Comparison of ENCODE assay signal across 9 mouse cellular contexts in the genomic region with DNA sequence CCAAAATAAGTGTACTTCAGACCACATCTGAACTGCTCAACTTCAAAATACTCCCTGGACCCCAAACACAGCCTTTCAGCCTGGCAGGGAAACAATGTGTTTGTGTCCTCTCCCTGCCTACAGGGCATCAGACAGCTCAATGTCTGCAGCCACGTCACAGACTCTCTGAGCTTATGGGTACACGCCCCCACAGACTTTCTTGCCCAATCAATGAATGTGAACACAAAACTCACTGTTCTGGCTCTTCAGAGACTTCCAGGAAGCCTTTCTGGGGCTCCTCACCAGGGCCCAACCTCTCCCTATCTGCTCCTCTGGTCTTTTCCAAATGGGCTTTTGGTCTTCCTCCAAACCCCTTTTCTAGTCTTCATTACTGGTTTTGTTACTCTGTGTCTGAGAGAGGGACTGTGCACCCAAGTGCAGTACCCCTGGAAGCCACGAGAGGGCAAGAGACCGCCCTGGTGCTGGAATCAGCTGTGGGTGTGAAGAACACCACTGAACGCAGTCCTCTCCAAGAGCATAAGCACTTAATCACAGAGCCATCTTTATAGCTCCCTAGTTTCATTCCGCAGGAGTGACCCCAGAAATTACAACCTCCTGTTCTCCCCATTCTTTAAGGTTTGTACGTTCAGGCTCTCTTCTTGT. TPM values are rescaled to one million over a fixed set of nuclear protein-coding genes. Genes with fewer than 3 reads are reported as not detected.
A peak's percentile ranks its signal among the peaks of the same experiment; 100 is the strongest.
DNase-seq lines count a peak whose midpoint lies in the region; ATAC-seq lines count a peak whose summit lies in the region.
"Had no signal": no experiment of that assay in that cellular context is flagged by ENCODE, and none has a peak within 500 bp of the region (broad histone marks: within the 10 kb centered on the region; RNA-seq: fewer than 3 reads in every experiment).

No protein-coding gene starts in this region.

- H3K9ac ChIP-seq in intestine, embryonic 14.5 days (ENCODE audit: low read length): no peak overlapping the region
- H3K9ac ChIP-seq: neural tube, embryonic 12.5 days had no signal

- H3K4me3 ChIP-seq in intestine, embryonic 14.5 days (ENCODE audit: low read depth, low read length): no peak overlapping the region
- H3K4me3 ChIP-seq: neural tube, embryonic 12.5 days had no signal

- H3K4me1 ChIP-seq in intestine, embryonic 14.5 days (replicated peaks; ENCODE audit: control insufficient read depth, insufficient read depth, low read length): no peaks in the 10 kb centered on the region
- H3K4me1 ChIP-seq: neural tube, embryonic 12.5 days had no signal

- no peak for ATAC-seq in intestine, embryonic 14.5 days (replicated peaks; ENCODE audit: low FRiP score, low TSS enrichment, low read depth)

- peaks cover 100% of the 10 kb centered on the region for H3K36me3 ChIP-seq in intestine, embryonic 14.5 days (ENCODE audit: control insufficient read depth, insufficient read depth, low read length)

- peak; percentile 73 for DNase-seq in kidney, adult 9 months
- DNase-seq in kidney, adult 11 months: no peak
- DNase-seq in ES-CJ7 (ENCODE audit: low read depth, low spot score): peak; percentile 75
- peak; percentile 42 for DNase-seq in c-Kit-negative CD71-positive TER-119-positive erythroid progenitor cells, embryonic 14.5 days (ENCODE audit: low read depth, low spot score)
- peak; percentile 69 for DNase-seq in intestine, embryonic 14.5 days (ENCODE audit: low spot score)
- DNase-seq in lung, postnatal 36 days: peak; percentile 76
- peak; percentile 63 to 82 for DNase-seq in thymus, postnatal 10 days (ENCODE audit: low spot score in 2 of 2)
- no peak for DNase-seq in urinary bladder, adult 18-20 months (ENCODE audit: low spot score in 2 of 2)

- no peaks in the 10 kb centered on the region for H3K9me3 ChIP-seq in intestine, embryonic 14.5 days (ENCODE audit: control insufficient read depth, low read length)
- H3K9me3 ChIP-seq: neural tube, embryonic 12.5 days had no signal

- H3K27me3 ChIP-seq in intestine, embryonic 14.5 days (replicated peaks; ENCODE audit: control insufficient read depth, insufficient read depth, low read length): no peaks in the 10 kb centered on the region
- H3K27me3 ChIP-seq: neural tube, embryonic 12.5 days had no signal

- H3K4me2 ChIP-seq in intestine, embryonic 14.5 days (ENCODE audit: low read length): no peak overlapping the region
- H3K4me2 ChIP-seq: neural tube, embryonic 12.5 days had no signal

- H3K27ac ChIP-seq in intestine, embryonic 14.5 days (ENCODE audit: low read depth): no peak overlapping the region
- H3K27ac ChIP-seq: neural tube, embryonic 12.5 days had no signal

- WGBS in intestine, embryonic 14.5 days: 71% methylated on average over 7 of the region's 7 CpGs

RNA-seq across cellular contexts. Expression of gene Prr12, which starts 14.8 kb away (rescaled TPM):
- polyA plus RNA-seq in intestine, embryonic 14.5 days (2014; fragmentation: Nextera tagmentation; extraction: Ambion mirVana): 14.0 and 15.0 TPM in 2 replicates

RNA-seq across cellular contexts. Expression of gene Rras, which starts 20.1 kb away (rescaled TPM):
- polyA plus RNA-seq in intestine, embryonic 14.5 days (2014; fragmentation: Nextera tagmentation; extraction: Ambion mirVana): 69.1 and 70.2 TPM in 2 replicates

RNA-seq across cellular contexts. Expression of gene Scaf1, which starts 21.7 kb away (rescaled TPM):
- polyA plus RNA-seq in intestine, embryonic 14.5 days (2014; fragmentation: Nextera tagmentation; extraction: Ambion mirVana): 45.3 and 49.4 TPM in 2 replicates

RNA-seq across cellular contexts. Expression of gene Nosip, which starts 24.4 kb away (rescaled TPM):
- 57.2 and 63.0 TPM in 2 replicates for polyA plus RNA-seq in intestine, embryonic 14.5 days (2014; fragmentation: Nextera tagmentation; extraction: Ambion mirVana)

RNA-seq across cellular contexts. Expression of gene Prrg2, which starts 24.6 kb away (rescaled TPM):
- 21.8 and 24.0 TPM in 2 replicates for polyA plus RNA-seq in intestine, embryonic 14.5 days (2014; fragmentation: Nextera tagmentation; extraction: Ambion mirVana)

Comparison
In these comparisons a context has a peak if more than half of its experiments do, and no peak if none do; other contexts are left out.
1. DNase-seq: peak in kidney, adult 9 months (single experiment), ES-CJ7 (single experiment), c-Kit-negative CD71-positive TER-119-positive erythroid progenitor cells, embryonic 14.5 days (single experiment), intestine, embryonic 14.5 days (single experiment), lung, postnatal 36 days (single experiment) and thymus, postnatal 10 days (2 of 2); none in kidney, adult 11 months (single experiment) and urinary bladder, adult 18-20 months (0 of 2).